Mouse (Mus musculus) stomach, embryonic 16.5 days (tissue): Measurements from ENCODE around the gene Trmt6. TPM values are rescaled to one million over a fixed set of nuclear protein-coding genes. Genes with fewer than 3 reads are reported as not detected.

Experiments used
- ATAC-seq: fragments of 200-750 bp; cut with Nextera tagmentation; 2 replicates; pipeline ENCODE4 v1.8.0; 2017; ENCODE audit warnings: moderate number of reproducible peaks, moderate TSS enrichment; ENCODE audit not compliant: insufficient read depth, low FRiP score
- H3K27ac ChIP-seq: fragments of 300-500 bp; sonication (generic); 2 replicates; pipeline ENCODE4 v1.5.1; 2014; ENCODE audit warnings: low read length
- H3K27me3 ChIP-seq: fragments of 300-500 bp; sonication (generic); 2 replicates; pipeline ENCODE4 v1.6.1; 2014; ENCODE audit warnings: low read length, control low read depth, mixed read lengths; ENCODE audit not compliant: control insufficient read depth, insufficient read depth
- H3K36me3 ChIP-seq: fragments of 300-500 bp; sonication (generic); 2 replicates; pipeline ENCODE4 v1.6.1; 2014; ENCODE audit warnings: low read length; ENCODE audit not compliant: control insufficient read depth, insufficient read depth
- H3K4me1 ChIP-seq: fragments of 300-500 bp; sonication (generic); 2 replicates; pipeline ENCODE4 v1.6.1; 2014; ENCODE audit warnings: low read length, control low read depth, mixed read lengths; ENCODE audit not compliant: control insufficient read depth, insufficient read depth
- H3K4me2 ChIP-seq: fragments of 300-500 bp; sonication (generic); 2 replicates; pipeline ENCODE4 v1.6.1; 2014; ENCODE audit warnings: low read depth, low read length, mixed read lengths
- H3K4me3 ChIP-seq: fragments of 300-500 bp; sonication (generic); replicated peaks from 2 replicates; pipeline ENCODE4 v1.5.1; 2014; ENCODE audit warnings: mild to moderate bottlenecking, low read length
- H3K9ac ChIP-seq: fragments of 300-500 bp; sonication (generic); 2 replicates; pipeline ENCODE4 v1.6.1; 2014; ENCODE audit warnings: low read length
- H3K9me3 ChIP-seq: fragments of 300-500 bp; sonication (generic); replicated peaks from 2 replicates; pipeline ENCODE4 v1.6.1; 2016; ENCODE audit warnings: low read length, control low read depth; ENCODE audit not compliant: control insufficient read depth
- WGBS: fragments of 180-500 bp; shearing (Covaris S2); extraction: QIAGEN DNeasy Blood & Tissue Kit; methylation state at CpG from one replicate; pipeline ENCODE4 v1.1.7; 2014; 5-methylcytosine and 5-hydroxymethylcytosine counted together
- polyA plus RNA-seq: library from polyadenylated mRNA; unstranded; fragments of >200 nt; fragmentation: Nextera tagmentation; extraction: Ambion mirVana; gene quantifications from 2 replicates; pipeline ENCODE4 v1.2.1, GENCODE M21; 2015

Gene Trmt6
- polyA plus RNA-seq, 1 experiment from 2014 or later = 22.9 TPM

- peak; percentile 88 for ATAC-seq
- no peaks in the 10 kb centered on the region for H3K36me3 ChIP-seq
- under 1% methylated on average over 71 of the region's 96 CpGs for WGBS
These were observed 30.8 kb upstream of the Trmt6 start, which contains the start of gene Crls1 for GRCm38 (mm10) chr2:132846407-132847358. TSS of gene Crls1 (plus strand) at chr2:132846666.

GRCm38 (mm10) chr2:132841071-132841470 lies 25.2 kb upstream of the Trmt6 start:
- ATAC-seq = no peak
- no peak overlapping the region for H3K27ac ChIP-seq
- H3K9ac ChIP-seq = no peak overlapping the region
- H3K9me3 ChIP-seq = no peaks in the 10 kb centered on the region
- no peaks in the 10 kb centered on the region for H3K4me1 ChIP-seq
- H3K27me3 ChIP-seq = no peaks in the 10 kb centered on the region
- no peaks in the 10 kb centered on the region for H3K36me3 ChIP-seq
- WGBS = 93% methylated on average over 4 of the region's 4 CpGs
- no peak overlapping the region for H3K4me3 ChIP-seq
- no peak overlapping the region for H3K4me2 ChIP-seq

More at GRCm38 (mm10) chr2:132846407-132847358, 30.8 kb upstream of the Trmt6 start, which contains the start of gene Crls1:
- Histone ChIP-seq H3K27ac (peak within 1 kb of the TSS; percentile 85), H3K4me3 (peak within 1 kb of the TSS; percentile 97), H3K4me1 (peaks cover 8% of the 10 kb centered on the region), H3K27me3 (no peaks in the 10 kb centered on the region), H3K4me2 (peak within 1 kb of the TSS; percentile 56), H3K9me3 (no peaks in the 10 kb centered on the region), H3K9ac (peak within 1 kb of the TSS; percentile 94)

DNA sequence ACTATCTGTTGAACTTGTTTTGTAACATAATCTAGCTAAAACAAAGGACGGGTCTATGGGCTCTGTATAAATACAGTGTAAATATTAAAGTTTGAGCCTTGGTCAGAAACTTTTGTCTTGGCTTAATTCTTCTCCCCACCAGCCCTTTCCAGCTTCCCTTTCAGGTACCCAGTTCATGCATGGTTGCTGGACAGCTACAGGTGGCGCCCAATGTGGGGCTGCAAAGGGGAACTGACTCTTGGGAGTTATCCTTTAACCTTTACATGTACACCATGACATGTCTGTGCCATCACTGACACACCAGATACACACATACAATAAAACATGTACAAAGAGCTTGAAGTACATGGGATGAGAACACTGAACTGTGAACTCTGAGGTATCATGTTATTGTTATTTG lies 12.9 kb downstream of the Trmt6 start:
- H3K36me3 ChIP-seq = peaks cover 28% of the 10 kb centered on the region
- no peak overlapping the region for H3K4me3 ChIP-seq
- H3K4me2 ChIP-seq = no peak overlapping the region
- H3K9ac ChIP-seq = no peak overlapping the region
- H3K27ac ChIP-seq = no peak overlapping the region
- H3K27me3 ChIP-seq = no peaks in the 10 kb centered on the region
- no peaks in the 10 kb centered on the region for H3K4me1 ChIP-seq
- 79% methylated on average over 2 of the region's 2 CpGs for WGBS
- ATAC-seq = no peak
- H3K9me3 ChIP-seq = no peaks in the 10 kb centered on the region

GRCm38 (mm10) chr2:132794204-132794586 lies 21.7 kb downstream of the Trmt6 start:
- Histone ChIP-seq H3K36me3 (no peaks in the 10 kb centered on the region), H3K4me2 (no peak overlapping the region), H3K4me3 (no peak overlapping the region), H3K9me3 (no peaks in the 10 kb centered on the region), H3K27ac (no peak overlapping the region), H3K4me1 (no peaks in the 10 kb centered on the region), H3K27me3 (no peaks in the 10 kb centered on the region), H3K9ac (no peak overlapping the region)
- no peak for ATAC-seq
- WGBS = 81% methylated on average over 7 of the region's 7 CpGs

DNA sequence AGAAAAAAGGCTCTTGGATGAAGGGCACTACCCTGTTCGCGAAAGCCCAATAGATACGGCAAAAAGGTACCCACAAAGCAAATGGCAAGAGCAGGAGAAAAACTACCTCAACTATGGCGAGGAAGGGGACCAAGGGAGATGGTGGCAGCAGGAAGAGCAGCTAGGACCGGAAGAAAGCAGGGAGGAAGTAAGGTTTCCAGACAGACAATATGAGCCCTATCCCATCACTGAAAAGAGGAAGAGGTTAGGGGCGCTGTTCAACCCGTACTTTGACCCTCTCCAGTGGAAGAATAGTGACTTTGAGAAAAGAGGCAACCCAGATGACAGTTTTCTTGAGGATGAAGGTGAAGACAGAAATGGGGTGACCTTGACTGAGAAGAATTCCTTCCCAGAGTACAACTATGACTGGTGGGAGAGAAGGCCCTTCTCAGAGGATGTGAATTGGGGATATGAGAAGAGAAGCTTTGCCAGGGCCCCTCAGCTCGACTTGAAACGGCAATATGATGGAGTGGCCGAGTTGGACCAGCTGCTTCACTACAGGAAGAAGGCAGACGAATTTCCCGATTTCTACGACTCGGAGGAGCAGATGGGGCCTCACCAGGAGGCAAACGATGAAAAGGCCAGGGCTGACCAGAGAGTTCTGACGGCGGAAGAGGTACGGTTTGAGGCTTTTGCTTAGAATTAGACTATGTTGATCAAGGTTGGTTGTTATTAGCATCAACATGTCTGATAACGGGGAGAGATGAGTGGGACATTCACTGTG lies 22.2 kb downstream of the Trmt6 start:
- no peak overlapping the region for H3K4me2 ChIP-seq
- ATAC-seq = no peak
- H3K4me1 ChIP-seq = no peaks in the 10 kb centered on the region
- H3K27ac ChIP-seq = no peak overlapping the region
- no peaks in the 10 kb centered on the region for H3K9me3 ChIP-seq
- H3K27me3 ChIP-seq = no peaks in the 10 kb centered on the region
- WGBS = 84% methylated on average over 19 of the region's 19 CpGs
- no peaks in the 10 kb centered on the region for H3K36me3 ChIP-seq
- no peak overlapping the region for H3K9ac ChIP-seq
- H3K4me3 ChIP-seq = no peak overlapping the region

DNA sequence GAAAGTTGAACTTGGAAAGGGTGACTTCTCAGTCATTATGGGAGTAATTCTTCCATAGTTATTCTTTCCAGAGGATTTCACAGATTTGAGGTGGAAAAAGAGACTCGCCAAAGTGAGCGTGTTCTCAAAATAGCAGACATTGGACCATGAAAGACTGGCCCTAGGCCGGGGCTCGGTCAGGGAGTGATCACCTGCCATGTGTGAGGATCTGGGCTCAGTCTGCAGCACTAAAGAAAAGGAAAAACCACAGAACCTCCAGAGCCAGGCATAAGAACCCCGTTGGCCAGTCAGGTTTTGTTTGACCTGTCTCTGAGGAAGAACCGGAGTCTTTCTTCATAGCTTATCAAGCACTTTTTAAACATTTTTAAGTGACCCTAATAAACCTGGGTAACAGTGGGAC lies 31.8 kb downstream of the Trmt6 start:
- 70% methylated on average over 6 of the region's 6 CpGs for WGBS
- H3K4me1 ChIP-seq = peaks cover 3% of the 10 kb centered on the region; the same call in 1 of the 2 replicates
- no peak overlapping the region for H3K27ac ChIP-seq
- no peaks in the 10 kb centered on the region for H3K9me3 ChIP-seq
- ATAC-seq = no peak
- H3K4me3 ChIP-seq = no peak overlapping the region
- H3K36me3 ChIP-seq = no peaks in the 10 kb centered on the region
- no peak overlapping the region for H3K4me2 ChIP-seq
- H3K9ac ChIP-seq = no peak overlapping the region
- H3K27me3 ChIP-seq = 0 out of 2 replicates have a peak, but pooled peaks cover 5% of the 10 kb centered on the region

- Histone ChIP-seq H3K36me3 (no peaks in the 10 kb centered on the region), H3K4me1 (peaks cover 3% of the 10 kb centered on the region; the same call in 1 of the 2 replicates), H3K4me3 (peak overlapping the region; percentile 42), H3K27ac (no peak overlapping the region), H3K27me3 (0 out of 2 replicates have a peak, but pooled peaks cover 5% of the 10 kb centered on the region), H3K9me3 (no peaks in the 10 kb centered on the region), H3K4me2 (peak overlapping the region; percentile 70), H3K9ac (no peak overlapping the region)
- peak; percentile 96 for ATAC-seq
- 1% methylated on average over 41 of the region's 41 CpGs for WGBS
These were observed 34.3 kb downstream of the Trmt6 start for GRCm38 (mm10) chr2:132781439-132782068.

DNA sequence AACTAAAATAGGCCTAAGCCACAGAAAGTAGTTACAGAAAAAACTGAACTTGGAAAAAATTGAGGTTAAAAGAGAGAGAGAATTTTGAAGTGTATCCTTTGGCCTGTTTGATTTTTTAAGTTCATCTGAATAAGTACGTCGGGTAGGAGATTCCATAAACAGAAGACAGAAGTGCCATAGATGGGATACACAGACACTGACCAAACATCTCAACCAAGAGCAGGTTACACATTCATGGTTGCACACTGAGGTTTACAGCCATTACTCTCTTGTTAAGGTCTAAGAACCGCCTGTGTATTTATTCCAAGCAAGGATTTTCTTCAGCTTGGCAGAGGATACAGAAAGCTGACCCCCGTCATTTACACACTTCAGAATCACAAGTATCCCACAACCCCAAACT lies 34.9 kb downstream of the Trmt6 start, which contains the start of gene Chgb:
Chgb (plus strand) TSS at position 301 of the 400 bp plus-strand sequence.
- H3K9me3 ChIP-seq = no peaks in the 10 kb centered on the region
- no peak within 1 kb of the TSS for H3K27ac ChIP-seq
- WGBS = 10% methylated on average over 4 of the region's 4 CpGs
- peak within 1 kb of the TSS; percentile 70 for H3K4me2 ChIP-seq
- no peaks in the 10 kb centered on the region for H3K36me3 ChIP-seq
- no peak within 1 kb of the TSS for H3K9ac ChIP-seq
- H3K4me1 ChIP-seq = peaks cover 3% of the 10 kb centered on the region; the same call in 1 of the 2 replicates
- no peak for ATAC-seq
- H3K27me3 ChIP-seq = 0 out of 2 replicates have a peak, but pooled peaks cover 5% of the 10 kb centered on the region
- peak within 1 kb of the TSS; percentile 42 for H3K4me3 ChIP-seq
